Mouse (Mus musculus): ENCODE results near the gene Tubd1. TPM values are rescaled to one million over a fixed set of nuclear protein-coding genes. Genes with fewer than 3 reads are reported as not detected.
"Not testable (repeated sequence)": the region's sequence is repeated elsewhere in the genome, so short reads cannot be mapped to it uniquely, and the experiment has no call there.

Tubd1 gene
- 1 to 10 TPM; 4.0 to 6.7 TPM for polyA plus RNA-seq (2017; shearing (Covaris generic))

DNA sequence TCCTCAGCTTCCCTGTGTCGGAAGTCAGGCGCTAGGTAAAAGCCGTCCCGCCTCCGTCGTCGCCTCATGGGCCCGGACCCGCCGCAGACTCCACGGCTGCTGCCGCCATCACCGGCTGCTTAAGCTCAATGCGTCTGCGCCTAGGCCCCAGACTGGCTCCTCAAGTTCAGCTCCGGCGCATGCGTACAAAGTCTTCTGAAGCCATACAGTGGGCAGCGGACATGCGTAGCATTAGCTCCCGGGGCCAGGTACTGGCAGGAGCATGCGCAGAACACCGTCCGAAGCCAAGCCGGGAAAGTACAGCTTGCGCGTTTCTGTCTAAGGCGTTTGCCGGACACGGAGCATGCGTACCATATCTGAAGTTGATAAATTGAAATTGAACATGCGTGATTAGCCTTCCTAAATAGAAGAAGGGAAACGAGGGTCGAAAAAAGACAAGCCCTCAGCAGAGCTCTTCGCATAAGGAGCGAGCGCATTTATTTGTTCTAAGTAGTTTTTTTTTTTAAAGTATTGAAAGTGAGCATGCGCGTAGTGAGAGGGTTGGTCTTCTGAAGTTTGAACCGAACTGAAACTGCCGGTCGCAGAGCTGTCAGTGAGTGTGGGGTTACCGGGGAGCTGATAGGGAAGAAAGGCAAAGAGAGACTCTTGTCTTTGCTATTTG lies at the start of gene Tubd1, which contains the start of gene Rps6kb1:
Gene Tubd1 (plus strand): TSS at position 353 of the 661 bp plus-strand sequence.
Gene Rps6kb1 (minus strand): TSS at position 167 of the 661 bp plus-strand sequence.
- peak; percentile 92 for ATAC-seq

DNA sequence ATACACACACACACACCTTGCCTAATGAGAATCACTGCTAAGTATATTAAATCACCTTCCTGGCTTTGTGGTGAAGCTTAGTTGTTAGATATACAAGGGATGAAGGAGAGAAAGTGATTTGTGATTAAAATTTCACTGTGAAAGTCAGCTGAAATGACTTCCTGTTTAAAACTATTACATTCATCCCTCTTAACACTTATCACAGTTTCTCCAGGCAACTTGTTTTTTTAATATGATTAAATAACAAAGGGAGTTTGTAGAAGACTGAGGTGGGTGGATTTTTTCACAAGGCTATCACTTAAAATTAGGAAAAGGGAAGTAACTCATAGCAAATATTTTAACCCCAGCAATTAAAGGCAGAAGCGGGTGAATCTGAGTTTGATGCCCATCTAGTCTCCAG lies 47.4 kb upstream of the Tubd1 start:
- no peak for ATAC-seq

DNA sequence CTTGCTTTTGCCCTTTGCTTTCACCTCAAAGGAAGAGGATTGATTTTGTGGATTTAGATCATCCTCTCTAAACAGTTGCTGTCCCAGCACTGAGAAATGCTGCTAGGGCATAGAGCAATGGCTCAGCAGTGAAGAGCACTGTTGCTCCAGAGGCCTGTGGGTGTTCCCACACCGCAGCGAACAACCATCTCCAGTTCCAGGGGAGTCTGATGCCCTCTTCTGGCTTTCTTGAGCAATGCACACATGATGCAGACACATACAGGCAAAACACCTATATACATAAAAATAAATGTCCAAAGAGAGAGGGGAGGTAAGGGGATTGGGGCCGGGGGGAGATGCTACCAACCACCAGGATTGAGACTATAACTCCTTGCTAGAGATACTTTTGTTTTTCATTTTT lies 46.9 kb upstream of the Tubd1 start:
- ATAC-seq: no peak

DNA sequence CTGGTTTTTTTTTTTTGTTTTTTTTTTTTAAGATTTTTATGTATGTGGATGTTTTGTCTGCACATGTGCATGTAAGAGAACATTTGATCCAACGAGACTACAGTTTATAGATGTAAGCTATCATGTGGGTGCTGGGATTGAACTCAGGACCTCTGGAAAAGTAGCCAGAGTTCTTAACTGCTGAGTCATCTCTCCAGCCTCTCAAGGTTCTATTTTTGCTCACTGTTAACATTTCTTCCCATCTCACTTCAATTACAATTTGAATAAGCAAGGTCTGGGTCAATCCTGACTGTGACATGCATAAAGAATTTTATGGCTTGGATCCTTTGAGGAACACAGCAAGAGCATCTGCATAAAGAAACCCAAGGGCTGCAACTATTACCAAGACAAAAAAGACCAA lies 44.0 kb upstream of the Tubd1 start:
- ATAC-seq: no peak

DNA sequence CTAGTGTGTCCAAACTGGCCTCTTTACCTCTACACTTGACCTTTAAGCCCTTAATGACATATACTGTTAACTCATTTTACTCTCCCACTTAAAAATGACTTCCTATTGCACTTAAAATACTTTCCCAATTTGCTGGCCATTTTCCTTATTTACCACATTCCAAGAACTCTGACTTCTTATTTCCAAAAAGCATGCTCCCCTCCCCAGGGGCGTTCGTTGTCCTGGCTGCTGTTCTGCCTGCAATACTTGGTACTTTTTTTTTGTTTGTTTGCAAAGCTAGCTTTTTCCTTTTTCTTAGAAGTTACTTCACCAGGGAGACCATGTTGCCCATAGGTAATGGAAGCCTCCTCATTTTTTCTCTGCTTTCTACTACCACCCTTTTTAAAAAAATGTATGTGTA lies 41.7 kb upstream of the Tubd1 start:
- no peak for ATAC-seq

DNA sequence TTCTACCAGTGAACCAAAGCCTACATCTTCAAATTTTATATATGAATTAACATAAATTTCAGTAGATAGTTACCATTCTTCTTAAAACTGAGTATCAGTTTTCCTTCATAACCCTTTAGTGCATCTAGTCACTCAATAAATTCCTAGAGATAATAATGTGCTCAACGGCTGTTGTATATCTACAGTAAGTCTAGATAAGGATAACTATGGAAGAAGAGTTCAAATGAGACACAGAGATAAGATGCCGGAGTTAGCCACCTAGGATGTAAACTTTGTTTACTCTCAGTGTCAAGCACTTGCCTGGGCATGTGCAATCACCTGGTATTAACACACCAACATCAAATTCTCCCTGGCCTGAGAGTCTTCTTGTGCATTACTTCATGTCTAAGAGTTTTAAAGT lies 37.5 kb upstream of the Tubd1 start:
- ATAC-seq: no peak

DNA sequence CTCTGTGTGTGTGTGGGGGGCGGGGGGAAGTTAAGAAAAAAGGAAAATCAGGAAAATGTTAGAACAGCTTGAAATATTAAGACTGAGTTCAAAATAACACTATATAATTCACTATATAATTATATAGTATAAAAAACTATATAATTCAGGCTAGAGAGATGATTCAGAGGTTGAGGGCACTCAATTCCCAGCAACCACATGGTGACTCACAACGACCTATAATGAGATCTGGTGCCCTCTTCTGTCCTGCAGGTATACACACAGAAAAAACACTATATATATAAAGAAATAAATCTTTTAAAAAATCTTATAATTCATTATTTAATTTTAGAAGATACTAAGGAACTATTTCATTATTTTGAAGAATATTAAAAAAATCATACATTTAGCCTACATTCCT lies 36.8 kb upstream of the Tubd1 start:
- ATAC-seq: no peak

DNA sequence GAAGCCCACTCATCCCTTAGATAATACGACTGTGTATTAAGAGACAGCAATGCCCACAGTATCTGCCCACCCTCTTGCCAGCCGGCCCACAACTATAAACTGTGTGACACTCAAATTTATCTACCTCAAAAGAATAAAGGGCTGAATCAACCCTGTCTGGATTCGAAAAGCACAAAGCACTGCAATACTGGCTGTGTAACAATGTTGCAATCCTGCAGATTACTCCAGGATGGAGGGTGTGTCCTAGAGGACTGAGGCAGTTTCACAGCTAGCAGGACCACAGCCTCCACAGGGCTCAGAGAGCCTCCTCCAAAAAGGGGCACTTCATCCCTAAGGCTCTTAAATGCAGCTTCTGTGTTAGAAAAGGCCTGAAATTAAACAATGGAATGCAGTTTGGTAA lies 28.2 kb upstream of the Tubd1 start:
- ATAC-seq: no peak

DNA sequence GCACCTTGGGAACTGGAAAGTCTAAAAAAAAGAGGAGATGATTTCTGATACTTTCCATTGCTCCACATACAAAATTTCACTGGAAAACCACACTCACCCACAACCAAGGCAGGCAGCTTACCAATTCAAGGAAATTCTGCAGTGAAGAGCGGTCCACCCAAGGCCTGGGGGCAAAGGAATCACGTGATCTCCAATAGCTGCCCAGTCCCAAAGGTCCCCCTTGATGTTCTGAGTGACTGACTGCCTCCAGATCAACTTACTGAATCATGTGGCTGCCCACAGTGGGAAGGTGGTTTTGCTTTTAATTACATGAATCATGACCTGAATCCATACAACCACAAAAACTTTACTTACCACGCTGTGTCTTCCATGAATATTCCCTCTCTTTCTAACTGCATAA lies 27.6 kb upstream of the Tubd1 start:
- ATAC-seq: no peak

DNA sequence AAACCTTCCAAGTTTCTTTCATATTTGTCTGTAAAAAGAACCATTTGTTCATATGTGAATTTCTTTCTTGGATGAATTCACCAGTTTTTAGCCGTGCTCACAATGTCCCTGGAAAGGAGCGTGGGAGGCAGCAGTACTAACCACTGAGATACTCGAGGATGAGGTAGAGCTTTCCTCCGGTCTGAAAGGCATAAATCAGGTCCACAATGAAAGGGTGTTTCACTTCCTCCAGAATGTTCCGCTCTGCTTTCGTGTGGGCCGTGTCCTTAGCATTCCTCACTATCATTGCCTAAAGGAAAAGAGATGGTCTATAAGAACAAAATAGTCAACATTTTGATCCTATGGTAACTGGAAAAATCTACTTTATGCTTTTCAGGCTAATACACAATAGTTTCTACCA lies 25.0 kb upstream of the Tubd1 start:
- ATAC-seq: no peak

DNA sequence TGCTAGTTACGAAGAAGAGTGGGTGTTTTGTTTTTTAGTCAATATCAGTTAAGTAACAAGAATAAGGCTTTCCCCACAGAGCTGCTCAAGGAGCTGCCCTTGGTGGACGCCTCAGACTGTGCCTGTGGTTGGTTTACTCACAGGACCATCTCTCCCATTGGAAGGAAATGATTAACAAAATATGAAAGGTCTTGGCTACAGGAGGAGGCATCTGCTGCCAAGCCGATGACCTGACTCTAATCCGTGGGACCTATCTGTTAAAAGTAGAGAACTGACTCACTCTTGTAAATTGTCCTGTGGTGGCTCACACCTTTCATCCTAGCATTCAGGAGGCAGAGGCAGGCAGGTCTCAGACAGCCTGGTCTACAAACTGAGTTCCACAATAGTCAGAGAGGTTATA lies 17.3 kb upstream of the Tubd1 start:
- no peak for ATAC-seq

DNA sequence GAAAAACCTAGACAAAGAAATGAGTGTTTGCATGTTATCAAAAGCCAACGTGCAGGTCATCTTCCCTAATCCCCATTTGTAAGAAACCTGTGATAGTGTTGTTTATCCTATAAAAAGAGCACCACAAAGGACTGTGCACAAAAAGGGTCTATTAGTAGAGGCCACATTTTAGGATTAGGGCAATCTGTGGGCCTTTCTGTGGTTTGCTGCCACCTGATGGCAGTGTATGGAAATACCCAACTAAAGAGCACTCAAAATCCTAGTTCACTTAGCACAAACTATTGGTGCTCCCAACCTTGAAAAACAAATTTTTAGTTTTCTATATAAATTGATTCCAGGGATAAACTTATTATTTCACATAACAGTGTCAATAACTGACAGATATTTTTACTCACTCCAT lies 12.0 kb upstream of the Tubd1 start:
- peak; percentile 49 for ATAC-seq

DNA sequence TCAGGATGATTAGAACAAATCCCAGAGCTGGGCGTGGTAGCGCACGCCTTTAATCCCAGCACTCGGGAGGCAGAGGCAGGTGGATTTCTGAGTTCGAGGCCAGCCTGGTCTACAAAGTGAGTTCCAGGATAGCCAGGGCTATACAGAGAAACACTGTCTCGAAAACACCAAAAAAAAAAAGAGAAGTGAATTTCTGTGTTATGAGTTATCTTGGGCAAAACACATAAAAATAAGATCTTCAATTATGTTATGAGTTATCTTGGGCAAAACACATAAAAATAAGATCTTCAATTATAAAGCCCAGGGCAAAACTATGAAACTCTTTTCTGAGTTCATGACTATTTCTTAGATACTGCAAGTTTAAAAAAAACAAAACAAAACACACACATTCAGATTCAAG lies 11.5 kb upstream of the Tubd1 start:
- ATAC-seq: not testable (repeated sequence)

DNA sequence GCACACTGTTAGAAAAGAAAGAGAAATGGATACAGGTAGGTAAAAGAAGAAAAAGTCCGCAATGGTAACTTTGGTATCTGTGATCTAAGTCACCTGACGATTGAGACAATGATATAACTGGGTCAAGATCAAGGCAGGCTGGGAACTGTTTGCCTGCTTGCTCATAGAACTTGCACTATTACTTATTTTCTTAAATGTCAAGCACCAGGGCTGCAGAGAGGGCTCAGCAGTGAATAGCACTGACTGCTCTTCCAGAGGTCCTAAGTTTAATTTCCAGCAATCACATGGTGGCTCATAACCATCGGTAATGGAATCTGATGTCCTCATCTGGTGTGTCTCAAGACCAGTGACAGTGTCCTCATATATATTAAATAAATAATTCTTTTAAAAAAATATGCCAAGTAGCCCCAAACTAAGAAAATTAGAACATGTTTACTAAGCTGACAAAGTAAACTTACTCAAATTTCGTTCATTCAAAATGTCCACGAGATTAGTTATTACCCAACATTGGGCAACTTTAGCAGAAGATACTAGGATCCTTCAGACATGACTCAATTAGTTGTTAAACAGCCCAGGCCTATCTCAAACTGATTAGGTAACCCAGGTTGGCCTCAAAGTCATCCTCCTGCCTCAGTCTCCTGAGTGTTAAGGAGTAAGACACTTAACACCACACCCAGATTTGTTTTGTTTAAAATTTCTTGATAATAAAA lies 10.4 kb upstream of the Tubd1 start:
- ATAC-seq: no peak

DNA sequence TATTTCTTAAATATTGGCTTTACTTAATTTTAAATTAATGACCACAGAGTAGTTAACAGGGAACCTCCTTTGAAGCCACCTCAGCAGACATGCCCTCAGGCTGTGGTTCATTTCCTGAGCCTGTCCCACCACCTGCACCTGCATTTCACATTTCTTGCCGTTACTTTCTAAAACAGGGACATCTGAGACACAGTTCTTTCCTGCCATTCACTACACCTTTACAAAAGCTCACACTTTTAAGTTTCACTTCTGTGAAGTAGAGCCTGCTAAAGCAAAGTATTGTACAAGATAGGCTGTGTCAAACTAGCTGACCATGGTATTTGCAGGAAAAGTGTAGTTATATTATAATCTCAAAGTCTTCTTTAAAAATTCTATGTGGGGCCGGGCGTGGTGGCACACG lies 6.0 kb upstream of the Tubd1 start:
- ATAC-seq: no peak

DNA sequence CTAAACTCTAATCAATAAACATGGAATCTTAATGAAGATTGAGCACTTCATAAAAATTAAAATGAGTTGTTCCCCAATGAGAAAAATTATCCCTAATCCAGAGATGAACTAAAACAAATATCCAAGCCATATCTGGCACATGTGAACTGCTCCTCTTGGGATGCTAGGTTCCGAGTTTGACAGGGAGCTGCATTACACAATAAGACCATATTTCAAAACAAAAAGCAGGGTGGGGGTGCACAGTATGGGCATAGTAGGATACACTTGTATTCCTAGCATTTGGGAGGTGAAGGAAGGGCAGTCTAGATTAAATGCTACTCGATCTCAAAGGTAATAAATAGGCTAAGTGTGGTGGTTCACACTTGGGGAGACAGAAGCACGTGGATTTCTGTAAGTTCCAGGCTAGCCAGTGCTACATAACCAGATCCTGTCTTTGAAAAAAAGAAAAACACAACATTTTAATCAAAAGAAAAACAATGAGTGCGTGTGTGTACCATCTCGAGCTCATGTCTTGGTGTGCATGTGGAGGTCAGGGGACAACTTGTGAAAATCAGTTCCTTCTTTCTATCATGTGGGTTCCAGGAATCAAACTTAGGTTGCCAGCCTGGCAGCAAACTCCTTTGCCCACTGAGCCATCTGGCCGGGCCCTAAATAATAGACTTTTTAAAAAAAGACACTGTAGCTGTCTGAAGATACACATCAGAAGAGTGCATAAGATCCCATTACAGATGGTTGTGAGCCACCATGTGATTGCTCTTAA lies 4.9 kb upstream of the Tubd1 start:
- ATAC-seq: no peak

DNA sequence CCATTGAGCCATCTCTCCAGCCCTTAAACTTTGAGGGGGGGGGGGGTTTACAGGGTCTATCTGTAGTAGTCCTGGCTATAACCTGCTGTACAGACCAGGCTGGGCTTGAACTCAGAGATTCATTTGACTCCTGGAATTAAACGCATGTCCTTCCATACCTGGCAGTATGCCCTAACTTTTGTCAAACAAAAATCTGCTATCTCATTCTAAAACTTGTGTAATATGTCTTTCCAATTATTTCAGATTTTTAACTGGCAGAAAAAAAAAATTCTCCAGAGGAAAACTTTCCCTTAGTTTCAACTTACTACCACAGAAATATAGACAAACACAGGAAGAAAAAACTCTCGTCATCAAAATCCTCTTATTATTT lies 4.3 kb upstream of the Tubd1 start:
- no peak for ATAC-seq

DNA sequence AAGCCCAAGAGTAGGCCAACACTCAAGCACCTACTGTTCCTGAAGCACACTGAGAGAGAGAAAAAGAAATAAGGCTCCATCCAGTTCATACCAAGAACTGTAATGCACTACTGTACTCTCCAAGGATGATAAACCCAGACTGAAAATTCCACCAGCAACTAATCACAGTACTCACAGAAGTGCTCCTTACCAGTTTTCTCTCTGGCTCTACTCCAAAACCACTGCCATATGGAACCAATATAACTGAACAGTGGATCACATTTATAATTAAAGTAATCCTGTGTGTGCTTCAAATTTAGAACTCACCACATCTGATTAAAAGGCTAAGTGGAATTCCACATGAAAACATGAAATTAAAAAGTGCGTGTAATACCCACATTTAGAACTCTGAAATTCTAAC lies 1.9 kb upstream of the Tubd1 start:
- no peak for ATAC-seq

DNA sequence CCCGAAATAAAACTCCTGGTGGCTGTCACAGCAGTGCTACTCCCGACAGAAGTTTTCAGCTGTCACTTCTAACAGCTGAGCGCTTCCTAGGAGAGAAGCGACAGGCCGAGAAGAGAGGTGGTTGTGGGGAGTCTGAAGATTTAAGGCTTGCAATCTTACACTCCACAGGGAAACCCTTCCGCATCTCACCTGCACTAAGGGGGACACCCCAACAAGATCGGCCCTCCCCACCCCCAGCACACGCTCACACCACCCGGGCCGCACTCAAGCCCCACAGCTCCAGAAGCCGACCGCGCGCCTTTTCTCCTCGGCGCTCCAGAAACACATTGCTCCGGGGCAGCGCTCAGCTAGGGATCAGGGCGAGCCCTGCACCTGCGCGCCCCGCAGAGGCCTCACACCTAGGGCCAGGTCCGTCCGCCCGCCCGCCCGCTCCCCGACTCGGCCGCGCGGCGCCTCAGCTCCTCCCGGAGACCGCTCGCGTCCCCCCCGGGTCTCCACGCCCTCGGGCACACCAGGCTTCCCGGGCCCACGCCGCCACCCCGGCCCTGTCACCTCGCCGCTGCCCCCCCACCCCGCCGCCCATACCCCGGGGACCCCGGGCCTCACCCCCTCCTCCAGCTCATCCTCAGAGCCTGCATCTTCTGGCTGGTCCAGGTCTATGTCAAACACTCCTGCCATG lies 692 bp upstream of the Tubd1 start:
- peak; percentile 24 for ATAC-seq

DNA sequence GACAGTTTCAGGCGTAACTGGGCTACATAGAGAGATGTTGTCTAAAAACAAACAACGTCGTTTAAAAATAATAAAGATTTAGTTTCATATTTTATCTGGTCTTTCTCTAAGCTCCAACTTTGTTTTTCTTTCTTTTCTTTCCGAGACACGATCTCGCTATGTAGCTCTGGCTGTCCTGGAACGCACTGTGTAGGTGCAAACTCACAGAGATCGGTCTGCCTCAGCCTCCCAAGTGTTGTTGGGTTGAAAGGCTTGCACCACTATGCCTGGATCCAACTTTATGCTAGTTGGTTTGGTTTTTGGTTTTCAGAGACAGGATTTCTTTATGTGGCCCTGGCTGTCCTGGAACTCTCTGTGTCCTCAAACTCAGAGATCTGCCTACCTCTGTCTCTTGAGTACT lies 765 bp downstream of the Tubd1 start:
- ATAC-seq: no peak

DNA sequence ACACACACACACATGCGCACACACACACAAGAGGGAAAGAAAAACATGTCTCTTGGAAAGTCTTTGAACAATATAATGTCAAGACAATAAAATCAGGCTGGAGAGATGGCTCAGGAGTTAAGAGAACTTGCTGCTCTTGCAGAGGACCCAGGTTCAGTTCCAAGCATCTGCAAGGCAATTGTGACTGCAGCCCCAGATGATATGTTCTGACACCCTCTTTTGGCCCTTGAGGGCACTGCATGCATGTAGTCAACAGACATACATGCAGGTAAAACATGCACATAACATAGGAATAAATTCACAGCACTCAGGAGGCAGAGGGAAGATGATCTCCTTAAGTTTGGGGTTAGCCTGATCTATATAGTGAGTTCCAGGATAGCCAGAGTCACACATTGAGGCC lies 2.6 kb downstream of the Tubd1 start:
- no peak for ATAC-seq

DNA sequence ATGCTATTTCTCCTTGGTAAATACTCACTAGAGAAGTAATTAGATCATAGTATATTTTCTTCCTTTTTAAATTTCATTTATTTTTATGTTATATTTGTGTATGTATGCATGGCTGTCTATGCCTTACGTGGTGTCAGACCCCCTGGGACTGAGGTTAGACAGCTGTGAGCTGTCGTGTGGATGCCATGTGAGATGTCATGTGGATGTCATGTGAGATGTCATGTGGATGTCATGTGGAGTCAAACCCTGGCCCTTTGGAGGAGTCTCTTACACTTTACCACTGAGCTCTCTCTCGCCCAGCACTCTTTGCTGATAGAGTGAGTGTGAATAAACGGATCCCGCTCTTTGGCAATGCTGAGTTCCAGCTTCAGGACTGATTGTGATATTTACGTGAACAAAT lies 8.7 kb downstream of the Tubd1 start:
- ATAC-seq: no peak

DNA sequence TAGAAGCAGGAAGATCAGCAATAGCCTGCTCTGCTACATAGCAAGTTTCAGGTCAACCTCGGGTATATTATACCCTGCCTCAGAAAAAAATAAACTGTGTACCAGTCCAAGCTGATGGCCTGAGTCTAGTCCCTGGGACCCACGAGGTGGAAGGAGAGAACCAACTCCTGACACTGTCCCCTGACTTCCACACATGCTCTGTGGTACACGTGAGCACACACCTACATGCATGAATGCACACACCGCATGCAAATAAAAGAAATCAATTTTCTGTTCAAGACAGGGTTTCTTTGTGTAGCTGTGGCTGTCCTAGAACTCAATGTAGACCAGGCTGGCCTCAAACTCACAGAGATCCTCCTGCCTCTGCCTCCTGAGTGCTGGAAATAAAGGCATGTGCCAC lies 13.5 kb downstream of the Tubd1 start:
- no peak for ATAC-seq
